Mouse (Mus musculus): ENCODE results near the gene Egf. TPM values are rescaled to one million over a fixed set of nuclear protein-coding genes. Genes with fewer than 3 reads are reported as not detected.
"Not testable (repeated sequence)": the region's sequence is repeated elsewhere in the genome, so short reads cannot be mapped to it uniquely, and the experiment has no call there.

The Egf gene
- polyA plus RNA-seq, 1 experiment: 0.07 TPM

DNA sequence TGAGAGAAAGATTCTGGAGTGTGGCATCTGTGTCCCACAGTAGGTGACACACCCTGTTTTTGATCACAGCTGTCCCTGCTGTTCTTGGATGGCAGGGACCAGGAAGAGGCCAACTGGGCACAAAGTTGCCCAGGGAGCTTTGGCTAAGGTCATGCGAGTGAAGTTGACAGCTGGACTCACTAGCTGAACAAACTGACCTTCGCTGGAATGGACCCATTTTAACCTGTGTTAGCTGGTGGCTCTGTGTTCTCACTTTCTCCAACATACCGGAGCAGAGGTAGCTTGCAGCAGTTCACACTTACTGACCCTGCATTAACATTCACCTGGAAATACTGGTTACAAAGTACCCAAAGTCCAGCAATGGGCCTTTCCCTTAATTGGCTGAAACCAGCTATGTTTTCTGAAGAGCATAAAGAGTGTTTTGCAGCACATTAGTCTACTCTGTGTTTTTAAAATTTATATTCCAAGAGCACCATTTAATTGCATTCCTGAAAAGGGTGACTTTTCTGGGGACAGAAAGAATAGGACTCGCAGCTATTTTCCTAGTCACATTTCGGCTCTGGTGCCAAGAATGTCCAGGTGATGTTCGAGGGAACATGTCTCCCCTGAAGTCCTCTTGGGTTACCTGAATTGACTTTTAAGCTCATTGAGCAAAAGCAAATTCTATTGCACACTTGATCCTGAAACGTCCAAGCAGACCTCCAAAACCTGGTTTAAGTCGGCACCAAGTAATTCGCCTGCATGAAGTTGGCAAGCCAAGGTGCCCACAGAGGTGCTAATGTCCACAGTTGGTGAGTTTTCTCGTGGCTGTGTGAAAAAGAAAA is 12.1 kb upstream of the Egf start:
- TF ChIP-seq GATA1 (IDR thresholded peaks at IDR 0.05; ENCODE audit: borderline replicate concordance, low read length) (no peak), FLI1 (IDR thresholded peaks at IDR 0.05; ENCODE audit: low read length) (no peak)
- no peaks in the 10 kb centered on the region for H3K36me3 ChIP-seq (replicated peaks; ENCODE audit: low read length)

GRCm38 (mm10) chr3:129766106-129766505 is 11.0 kb upstream of the Egf start:
- peaks cover 8% of the 10 kb centered on the region for H3K9me3 ChIP-seq
- no peak overlapping the region for H3K4me3 ChIP-seq (replicated peaks)
- TF ChIP-seq GATA1 (IDR thresholded peaks at IDR 0.05; ENCODE audit: borderline replicate concordance, low read length) (no peak), FLI1 (IDR thresholded peaks at IDR 0.05; ENCODE audit: low read length) (no peak)
- no peaks in the 10 kb centered on the region for H3K27me3 ChIP-seq (replicated peaks)
- no peaks in the 10 kb centered on the region for H3K4me1 ChIP-seq
- H3K36me3 ChIP-seq (replicated peaks; ENCODE audit: low read length): no peaks in the 10 kb centered on the region

More for the DNA sequence above, 12.1 kb upstream of the Egf start:
- no peak overlapping the region for H3K4me3 ChIP-seq (replicated peaks)
- H3K27me3 ChIP-seq (replicated peaks): no peaks in the 10 kb centered on the region
- H3K9me3 ChIP-seq: peaks cover 8% of the 10 kb centered on the region
- H3K4me1 ChIP-seq: no peaks in the 10 kb centered on the region

GRCm38 (mm10) chr3:129757599-129757998 is 2.5 kb upstream of the Egf start:
- not testable (repeated sequence) for H3K4me3 ChIP-seq (replicated peaks); H3K9me3 ChIP-seq; H3K36me3 ChIP-seq (replicated peaks; ENCODE audit: low read length)
- Histone ChIP-seq H3K27me3 (replicated peaks) (peaks cover 10% of the 10 kb centered on the region), H3K4me1 (peaks cover 12% of the 10 kb centered on the region)

- peaks cover 3% of the 10 kb centered on the region; the same call in 1 of the 2 replicates for H3K9me3 ChIP-seq
- TF ChIP-seq FLI1 (IDR thresholded peaks at IDR 0.05; ENCODE audit: low read length) (no peak), GATA1 (IDR thresholded peaks at IDR 0.05; ENCODE audit: borderline replicate concordance, low read length) (no peak)
- no peaks in the 10 kb centered on the region for H3K27me3 ChIP-seq (replicated peaks)
- H3K4me3 ChIP-seq (replicated peaks): no peak overlapping the region
- no peaks in the 10 kb centered on the region for H3K4me1 ChIP-seq
- no peaks in the 10 kb centered on the region for H3K36me3 ChIP-seq (replicated peaks; ENCODE audit: low read length)
These were observed 10.3 kb downstream of the Egf start for GRCm38 (mm10) chr3:129744803-129745202.

DNA sequence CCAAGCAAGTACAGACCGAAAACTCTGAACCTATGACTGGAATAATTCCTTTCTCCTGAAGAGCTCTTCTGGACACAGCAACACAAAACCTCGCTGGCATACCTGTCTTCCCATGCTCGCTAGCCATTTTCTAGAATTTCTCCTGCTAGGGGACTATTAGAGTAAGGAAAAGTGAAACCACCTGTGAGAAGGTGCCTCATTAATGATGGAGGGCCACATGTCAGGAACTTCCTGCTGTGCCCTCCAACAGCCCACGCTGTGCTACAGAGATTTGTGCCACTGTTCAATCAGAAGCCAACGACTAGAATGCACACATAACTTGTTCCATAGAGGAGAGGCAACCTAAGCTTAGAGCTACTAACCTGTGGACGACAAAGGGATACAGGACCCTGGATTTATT is 12.3 kb downstream of the Egf start:
- Histone ChIP-seq H3K4me3 (replicated peaks) (no peak overlapping the region), H3K9me3 (peaks cover 3% of the 10 kb centered on the region; the same call in 1 of the 2 replicates), H3K27me3 (replicated peaks) (peaks cover 2% of the 10 kb centered on the region), H3K36me3 (replicated peaks; ENCODE audit: low read length) (no peaks in the 10 kb centered on the region), H3K4me1 (no peaks in the 10 kb centered on the region)
- TF ChIP-seq FLI1 (IDR thresholded peaks at IDR 0.05; ENCODE audit: low read length) (no peak), GATA1 (IDR thresholded peaks at IDR 0.05; ENCODE audit: borderline replicate concordance, low read length) (no peak)

- no peaks in the 10 kb centered on the region for H3K4me1 ChIP-seq
- no peaks in the 10 kb centered on the region for H3K36me3 ChIP-seq (replicated peaks; ENCODE audit: low read length)
- H3K4me3 ChIP-seq (replicated peaks): no peak overlapping the region
- TF ChIP-seq GATA1 (IDR thresholded peaks at IDR 0.05; ENCODE audit: borderline replicate concordance, low read length) (no peak), FLI1 (IDR thresholded peaks at IDR 0.05; ENCODE audit: low read length) (no peak)
- H3K9me3 ChIP-seq: peaks cover 3% of the 10 kb centered on the region; the same call in 1 of the 2 replicates
- peaks cover 11% of the 10 kb centered on the region for H3K27me3 ChIP-seq (replicated peaks)
These were observed 16.6 kb downstream of the Egf start for GRCm38 (mm10) chr3:129738291-129739183.

GRCm38 (mm10) chr3:129731636-129732035 is 23.5 kb downstream of the Egf start:
- TF ChIP-seq GATA1 (IDR thresholded peaks at IDR 0.05; ENCODE audit: borderline replicate concordance, low read length): no peak
- no peak for TF ChIP-seq FLI1 (IDR thresholded peaks at IDR 0.05; ENCODE audit: low read length)
- no peaks in the 10 kb centered on the region for H3K36me3 ChIP-seq (replicated peaks; ENCODE audit: low read length)
- H3K27me3 ChIP-seq (replicated peaks): peaks cover 16% of the 10 kb centered on the region
- peaks cover 6% of the 10 kb centered on the region; the same call in 1 of the 2 replicates for H3K4me1 ChIP-seq
- no peak overlapping the region for H3K4me3 ChIP-seq (replicated peaks)
- H3K9me3 ChIP-seq: no peaks in the 10 kb centered on the region

GRCm38 (mm10) chr3:129730426-129730825 is 24.7 kb downstream of the Egf start:
- Histone ChIP-seq H3K4me1 (peaks cover 6% of the 10 kb centered on the region; the same call in 1 of the 2 replicates), H3K36me3 (replicated peaks; ENCODE audit: low read length) (no peaks in the 10 kb centered on the region), H3K4me3 (replicated peaks) (no peak overlapping the region), H3K9me3 (no peaks in the 10 kb centered on the region), H3K27me3 (replicated peaks) (peaks cover 13% of the 10 kb centered on the region)
- TF ChIP-seq FLI1 (IDR thresholded peaks at IDR 0.05; ENCODE audit: low read length): no peak
- TF ChIP-seq GATA1 (IDR thresholded peaks at IDR 0.05; ENCODE audit: borderline replicate concordance, low read length): no peak

GRCm38 (mm10) chr3:129729916-129730315 is 25.2 kb downstream of the Egf start:
- Histone ChIP-seq H3K36me3 (replicated peaks; ENCODE audit: low read length) (no peaks in the 10 kb centered on the region), H3K4me3 (replicated peaks) (no peak overlapping the region), H3K4me1 (peaks cover 6% of the 10 kb centered on the region; the same call in 1 of the 2 replicates), H3K9me3 (no peaks in the 10 kb centered on the region), H3K27me3 (replicated peaks) (peaks cover 13% of the 10 kb centered on the region)
- no peak for TF ChIP-seq FLI1 (IDR thresholded peaks at IDR 0.05; ENCODE audit: low read length)
- TF ChIP-seq GATA1 (IDR thresholded peaks at IDR 0.05; ENCODE audit: borderline replicate concordance, low read length): no peak

DNA sequence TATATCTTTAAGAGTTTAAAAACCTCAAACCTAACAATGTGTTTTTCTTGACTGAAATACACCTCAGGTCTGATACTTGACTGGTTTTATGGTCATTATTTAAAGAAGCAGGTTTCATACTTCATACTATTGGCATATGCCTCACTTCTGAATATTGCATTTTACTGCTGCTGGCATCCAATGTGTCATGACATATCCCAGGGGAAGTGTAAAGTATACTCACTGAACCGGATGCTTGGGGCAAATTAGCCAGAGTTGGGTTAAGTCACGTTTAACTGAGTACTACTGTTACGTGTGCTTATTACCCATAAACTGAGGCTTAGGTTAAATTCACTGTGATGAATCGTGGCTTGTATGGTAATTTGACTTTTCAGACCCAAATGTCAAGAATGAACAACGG is 29.5 kb downstream of the Egf start:
- Histone ChIP-seq H3K4me3 (replicated peaks) (peak overlapping the region; percentile 93), H3K4me1 (peaks cover 23% of the 10 kb centered on the region), H3K36me3 (replicated peaks; ENCODE audit: low read length) (no peaks in the 10 kb centered on the region), H3K27me3 (replicated peaks) (peaks cover 2% of the 10 kb centered on the region), H3K9me3 (no peaks in the 10 kb centered on the region)
- TF ChIP-seq GATA1 (IDR thresholded peaks at IDR 0.05; ENCODE audit: borderline replicate concordance, low read length): no peak
- no peak for TF ChIP-seq FLI1 (IDR thresholded peaks at IDR 0.05; ENCODE audit: low read length)

All from megakaryocyte, embryonic 14.5 days (primary cell).